Mouse (Mus musculus): Measurements from ENCODE around the gene Gusb. TPM values are rescaled to one million over a fixed set of nuclear protein-coding genes. Genes with fewer than 3 reads are reported as not detected.

Gusb gene
- polyA plus RNA-seq, 1 experiment from 2014 or later = 43.0 TPM

DNA sequence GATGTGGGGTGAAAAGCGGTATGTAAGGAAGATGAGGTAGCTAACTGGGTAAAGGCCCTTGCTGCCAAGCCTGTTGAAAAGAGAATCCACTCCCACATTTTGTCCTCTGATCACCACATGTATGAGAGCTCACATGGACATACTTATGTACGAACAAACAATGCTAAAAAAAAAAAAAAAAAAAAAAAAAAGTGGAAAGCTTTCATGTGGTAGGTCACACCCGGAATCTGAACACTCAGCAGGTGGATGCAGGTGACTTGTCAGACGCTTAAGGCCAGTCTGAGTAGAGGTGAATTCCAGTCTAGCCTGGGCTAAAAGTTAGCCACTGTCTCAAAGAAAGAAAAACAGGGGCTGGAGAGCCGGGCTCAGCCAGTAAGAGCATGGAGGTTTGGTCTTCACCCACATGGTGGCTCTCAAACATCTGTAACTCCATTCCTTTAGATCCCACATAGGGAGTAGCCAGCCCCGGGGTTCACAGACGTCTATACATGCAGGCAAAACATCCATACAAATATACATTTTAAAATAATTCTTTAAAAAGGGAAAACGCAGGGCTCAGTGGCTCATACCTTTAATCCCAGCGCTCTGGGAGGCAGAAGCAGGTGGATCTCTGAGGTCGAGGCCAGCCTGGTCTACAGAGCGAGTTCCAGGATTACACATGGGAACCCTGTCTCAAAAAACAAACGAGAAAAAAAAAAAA, 20.4 kb upstream of the Gusb start:
- WGBS = 44% methylated on average over 12 of the region's 12 CpGs
- H3K27me3 ChIP-seq = peaks cover 4% of the 10 kb centered on the region; the same call in 1 of the 2 replicates
- H3K9ac ChIP-seq (replicated peaks) = 0 out of 2 replicates have a peak overlapping the region, but pooled peaks have one; percentile 37
- peaks cover 3% of the 10 kb centered on the region; the same call in 1 of the 2 replicates for H3K36me3 ChIP-seq
- H3K9me3 ChIP-seq = no peaks in the 10 kb centered on the region
- H3K4me1 ChIP-seq (replicated peaks) = peaks cover 14% of the 10 kb centered on the region; the same call in 1 of the 2 replicates
- peak overlapping the region; percentile 73 for H3K4me2 ChIP-seq
- ATAC-seq (ENCODE audit: insufficient number of reproducible peaks, insufficient read depth, low FRiP score, low TSS enrichment, low read depth) = no peak
- H3K27ac ChIP-seq = no peak overlapping the region
- H3K4me3 ChIP-seq (replicated peaks) = peak overlapping the region; percentile 49

DNA sequence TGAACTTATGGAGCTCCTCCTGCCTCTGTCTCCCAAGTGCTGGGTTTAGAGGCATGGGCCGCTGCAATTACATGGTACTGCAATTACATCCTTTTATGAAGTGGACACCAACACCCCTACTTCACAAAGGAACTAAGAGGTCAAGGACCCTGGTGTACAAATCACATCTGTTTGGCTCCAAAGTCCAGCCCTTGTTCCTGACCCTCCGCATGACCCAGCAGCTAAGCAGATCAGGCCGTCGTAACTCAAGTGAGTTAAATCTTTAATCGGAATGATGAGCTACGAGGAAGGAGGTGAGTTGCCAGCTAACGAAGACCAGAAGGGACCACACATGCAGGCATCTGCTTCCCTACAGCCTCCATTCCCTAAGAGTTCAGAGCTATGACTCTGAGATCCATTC, 19.5 kb upstream of the Gusb start:
- no peak overlapping the region for H3K4me3 ChIP-seq (replicated peaks)
- peaks cover 9% of the 10 kb centered on the region; the same call in 1 of the 2 replicates for H3K36me3 ChIP-seq
- no peak overlapping the region for H3K4me2 ChIP-seq
- 0 out of 2 replicates have a peak overlapping the region, but pooled peaks have one; percentile 9 for H3K9ac ChIP-seq (replicated peaks)
- H3K9me3 ChIP-seq = no peaks in the 10 kb centered on the region
- H3K27ac ChIP-seq = no peak overlapping the region
- peaks cover 4% of the 10 kb centered on the region; the same call in 1 of the 2 replicates for H3K27me3 ChIP-seq
- 28% methylated on average over 7 of the region's 7 CpGs for WGBS
- peaks cover 14% of the 10 kb centered on the region; the same call in 1 of the 2 replicates for H3K4me1 ChIP-seq (replicated peaks)
- no peak for ATAC-seq (ENCODE audit: insufficient number of reproducible peaks, insufficient read depth, low FRiP score, low TSS enrichment, low read depth)

DNA sequence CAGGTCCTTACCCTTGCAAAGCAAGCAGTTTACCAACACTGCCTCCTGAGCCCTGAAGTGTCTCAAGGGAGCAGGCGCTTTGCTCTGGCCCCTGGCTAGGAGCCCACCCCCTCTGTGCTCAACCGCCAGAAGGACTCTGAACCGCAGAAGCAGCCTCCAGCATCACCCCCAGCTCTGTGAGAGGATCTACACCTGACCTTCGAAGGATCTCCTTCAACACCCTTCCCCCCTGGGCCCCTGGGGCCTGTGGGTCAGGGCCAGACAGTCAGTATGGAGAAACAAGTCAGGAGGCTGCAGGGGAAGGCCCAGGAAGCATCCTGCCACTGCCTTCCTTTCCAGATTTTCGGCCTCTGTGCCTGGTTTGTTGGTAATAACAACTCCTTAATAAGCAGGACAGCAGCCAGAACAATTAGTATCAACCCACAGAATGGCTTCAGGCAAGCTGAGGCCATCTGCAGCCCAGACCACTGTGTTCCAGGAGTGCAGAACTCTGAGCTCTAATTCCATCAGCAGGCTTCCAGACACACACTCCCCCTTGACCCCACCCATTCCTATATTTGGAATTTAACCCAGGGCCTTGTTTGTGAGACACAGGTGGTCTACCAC, 18.6 kb upstream of the Gusb start:
- Histone ChIP-seq H3K4me3 (replicated peaks) (no peak overlapping the region), H3K36me3 (peaks cover 11% of the 10 kb centered on the region; the same call in 1 of the 2 replicates), H3K4me1 (replicated peaks) (peaks cover 14% of the 10 kb centered on the region; the same call in 1 of the 2 replicates), H3K9me3 (no peaks in the 10 kb centered on the region), H3K27me3 (no peaks in the 10 kb centered on the region), H3K9ac (replicated peaks) (peak overlapping the region; percentile 40), H3K27ac (peak overlapping the region; percentile 66), H3K4me2 (no peak overlapping the region)
- ATAC-seq (ENCODE audit: insufficient number of reproducible peaks, insufficient read depth, low FRiP score, low TSS enrichment, low read depth) = no peak
- 32% methylated on average over 5 of the region's 5 CpGs for WGBS

DNA sequence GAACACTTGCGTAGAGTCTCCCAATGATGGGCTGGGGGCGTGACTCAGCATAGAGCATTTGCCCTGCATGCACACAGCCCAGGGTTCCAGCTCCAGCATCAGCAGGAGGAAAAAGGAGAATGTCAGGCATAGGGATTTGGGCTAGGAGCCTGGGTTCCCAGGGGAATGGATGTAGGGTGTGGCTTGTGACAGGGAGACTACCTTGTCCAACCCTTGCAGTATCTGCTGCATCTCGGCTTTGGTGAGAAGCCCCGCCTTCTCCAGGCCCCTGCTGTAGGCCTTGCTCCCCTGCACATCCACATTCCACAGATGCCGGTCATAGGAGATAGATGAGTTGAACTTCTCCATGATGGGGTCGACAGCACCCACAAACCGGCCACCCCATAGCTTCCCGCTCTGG, 16.6 kb upstream of the Gusb start:
- 76% methylated on average over 8 of the region's 8 CpGs for WGBS
- Histone ChIP-seq H3K36me3 (peaks cover 31% of the 10 kb centered on the region), H3K4me1 (replicated peaks) (peaks cover 13% of the 10 kb centered on the region; the same call in 1 of the 2 replicates), H3K4me3 (replicated peaks) (no peak overlapping the region), H3K27ac (no peak overlapping the region), H3K9ac (replicated peaks) (no peak overlapping the region), H3K9me3 (0 out of 2 replicates have a peak, but pooled peaks cover 3% of the 10 kb centered on the region), H3K4me2 (no peak overlapping the region), H3K27me3 (no peaks in the 10 kb centered on the region)
- no peak for ATAC-seq (ENCODE audit: insufficient number of reproducible peaks, insufficient read depth, low FRiP score, low TSS enrichment, low read depth)

DNA sequence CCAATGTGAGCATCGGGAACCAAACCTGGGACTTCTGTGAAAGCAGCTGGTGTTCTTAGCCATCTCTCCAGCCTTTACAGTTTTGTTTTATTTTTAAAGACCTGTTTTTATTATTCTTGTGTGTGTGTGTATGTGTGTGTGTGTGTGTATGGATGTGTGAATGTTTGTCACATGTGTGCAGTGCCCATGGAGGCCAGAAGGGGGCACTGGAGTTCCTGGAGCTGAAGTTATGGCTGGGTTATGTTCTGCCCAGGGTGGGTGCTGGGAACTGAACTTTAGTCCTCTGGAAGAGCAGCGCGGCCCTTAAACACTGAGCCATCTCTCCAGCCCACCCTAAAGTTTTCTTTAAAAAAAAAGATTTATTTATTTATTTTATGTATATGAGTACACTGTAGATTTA, 12.3 kb upstream of the Gusb start:
- no peak for ATAC-seq (ENCODE audit: insufficient number of reproducible peaks, insufficient read depth, low FRiP score, low TSS enrichment, low read depth)
- no peak overlapping the region for H3K4me3 ChIP-seq (replicated peaks)
- no peak overlapping the region for H3K4me2 ChIP-seq
- H3K27me3 ChIP-seq = no peaks in the 10 kb centered on the region
- H3K9me3 ChIP-seq = peaks cover 16% of the 10 kb centered on the region; the same call in 1 of the 2 replicates
- no peaks in the 10 kb centered on the region for H3K4me1 ChIP-seq (replicated peaks)
- WGBS = 97% methylated on average over 3 of the region's 3 CpGs
- no peak overlapping the region for H3K27ac ChIP-seq
- no peak overlapping the region for H3K9ac ChIP-seq (replicated peaks)
- H3K36me3 ChIP-seq = peaks cover 57% of the 10 kb centered on the region

DNA sequence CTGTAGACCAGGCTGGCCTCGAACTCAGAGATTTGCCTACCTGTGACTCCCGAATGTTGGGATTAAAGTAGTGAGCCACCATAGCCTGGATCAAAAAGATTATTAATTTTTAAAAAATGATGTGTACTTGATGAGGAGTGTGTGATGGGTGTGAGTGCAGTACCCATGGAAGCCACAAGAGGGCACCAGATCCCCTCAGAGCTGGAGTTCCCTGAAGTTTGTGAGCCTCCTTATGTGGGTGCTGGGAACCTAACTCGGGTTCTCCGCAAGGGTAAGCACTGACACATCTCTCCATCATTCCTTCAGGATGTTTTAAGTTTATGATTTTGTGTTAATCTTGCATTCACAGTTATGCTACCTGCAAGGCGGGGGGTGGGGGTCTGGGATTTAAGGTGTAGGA, 8.1 kb upstream of the Gusb start:
- no peaks in the 10 kb centered on the region for H3K27me3 ChIP-seq
- ATAC-seq (ENCODE audit: insufficient number of reproducible peaks, insufficient read depth, low FRiP score, low TSS enrichment, low read depth) = no peak
- WGBS = 94% methylated on average over 5 of the region's 5 CpGs

DNA sequence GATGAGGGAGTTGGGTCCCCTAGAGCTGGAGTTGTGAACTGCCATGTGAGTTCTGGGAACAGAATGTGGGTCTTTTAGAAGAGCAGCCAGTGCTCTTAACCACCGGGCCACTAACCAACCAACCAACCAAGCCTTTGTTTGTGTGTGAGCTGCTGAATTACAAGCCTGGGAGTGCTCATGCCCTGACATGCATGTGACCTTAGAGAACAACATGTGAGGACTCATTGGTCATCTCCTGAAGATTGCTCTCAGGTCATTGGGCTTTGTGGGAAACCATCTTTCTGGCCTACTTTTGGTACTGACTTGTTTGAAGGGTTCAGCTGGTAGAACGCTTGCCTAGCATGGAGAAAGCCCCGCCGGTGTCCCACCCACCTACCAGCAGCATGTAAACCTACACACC, 6.9 kb upstream of the Gusb start:
- H3K4me1 ChIP-seq (replicated peaks) = no peaks in the 10 kb centered on the region
- H3K36me3 ChIP-seq = peaks cover 29% of the 10 kb centered on the region
- H3K27ac ChIP-seq = no peak overlapping the region
- H3K9ac ChIP-seq (replicated peaks) = no peak overlapping the region
- no peaks in the 10 kb centered on the region for H3K27me3 ChIP-seq
- peaks cover 19% of the 10 kb centered on the region; the same call in 1 of the 2 replicates for H3K9me3 ChIP-seq
- H3K4me2 ChIP-seq = no peak overlapping the region
- no peak overlapping the region for H3K4me3 ChIP-seq (replicated peaks)
- no peak for ATAC-seq (ENCODE audit: insufficient number of reproducible peaks, insufficient read depth, low FRiP score, low TSS enrichment, low read depth)
- WGBS = 96% methylated on average over 4 of the region's 4 CpGs

More for the DNA sequence above, 8.1 kb upstream of the Gusb start:
- H3K9me3 ChIP-seq = peaks cover 16% of the 10 kb centered on the region; the same call in 1 of the 2 replicates
- H3K27ac ChIP-seq = no peak overlapping the region
- no peak overlapping the region for H3K9ac ChIP-seq (replicated peaks)
- H3K4me1 ChIP-seq (replicated peaks) = no peaks in the 10 kb centered on the region
- H3K4me2 ChIP-seq = no peak overlapping the region
- H3K36me3 ChIP-seq = peaks cover 41% of the 10 kb centered on the region
- no peak overlapping the region for H3K4me3 ChIP-seq (replicated peaks)

DNA sequence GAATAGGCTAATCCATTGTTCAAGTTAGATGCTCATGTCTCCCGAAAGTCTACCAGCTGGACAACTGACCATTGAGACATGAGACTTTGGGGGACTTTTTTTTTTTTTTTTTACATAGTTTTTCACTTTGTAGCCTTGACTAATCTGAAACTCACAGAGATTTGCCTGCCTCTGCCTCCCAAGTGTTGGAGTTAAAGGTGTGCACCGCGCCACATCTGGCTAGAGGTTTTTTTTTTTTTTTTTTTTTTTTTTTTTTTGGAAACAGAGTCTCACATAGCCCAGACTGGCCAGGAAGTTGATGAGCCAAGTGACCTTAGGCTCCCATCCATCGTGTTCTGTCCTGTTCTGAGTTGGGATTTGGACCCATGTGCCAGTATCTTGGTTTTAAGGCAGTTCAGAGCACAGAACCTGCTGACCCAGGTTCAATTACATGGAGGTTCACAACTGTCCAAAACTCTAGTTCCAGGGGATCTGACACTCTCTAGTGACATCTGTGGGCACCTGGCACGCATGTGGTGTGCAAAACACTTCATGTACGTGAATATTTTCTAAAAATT, 5.3 kb upstream of the Gusb start:
- ATAC-seq (ENCODE audit: insufficient number of reproducible peaks, insufficient read depth, low FRiP score, low TSS enrichment, low read depth) = no peak
- Histone ChIP-seq H3K36me3 (peaks cover 18% of the 10 kb centered on the region), H3K4me1 (replicated peaks) (peaks cover 2% of the 10 kb centered on the region; the same call in 1 of the 2 replicates), H3K4me3 (replicated peaks) (no peak overlapping the region), H3K9me3 (peaks cover 27% of the 10 kb centered on the region; the same call in 1 of the 2 replicates), H3K27me3 (no peaks in the 10 kb centered on the region), H3K4me2 (no peak overlapping the region), H3K9ac (replicated peaks) (no peak overlapping the region), H3K27ac (no peak overlapping the region)
- WGBS = 77% methylated on average over 6 of the region's 6 CpGs

DNA sequence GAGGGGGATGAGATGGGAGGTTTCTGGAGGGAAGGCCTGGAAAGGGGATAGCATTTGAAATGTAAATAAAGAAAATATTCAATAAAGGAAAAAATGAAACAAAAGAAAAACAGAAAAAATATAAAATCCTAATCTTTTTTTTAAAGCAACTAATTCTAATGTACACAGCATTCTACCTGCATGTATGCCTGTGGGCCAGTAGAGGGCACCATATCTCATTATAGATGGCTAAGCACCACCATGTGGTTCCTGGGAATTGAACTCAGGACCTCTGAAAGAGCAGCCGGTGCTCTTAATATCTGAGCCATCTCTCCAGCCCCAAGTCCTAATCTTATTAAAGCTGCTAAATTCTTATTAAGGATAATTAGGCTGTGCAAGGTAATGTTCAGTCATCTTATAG, 4.5 kb upstream of the Gusb start:
- 95% methylated on average over 1 of the region's 1 CpGs for WGBS
- Histone ChIP-seq H3K9ac (replicated peaks) (no peak overlapping the region), H3K36me3 (peaks cover 17% of the 10 kb centered on the region), H3K4me2 (no peak overlapping the region), H3K4me1 (replicated peaks) (peaks cover 6% of the 10 kb centered on the region; the same call in 1 of the 2 replicates), H3K9me3 (peaks cover 27% of the 10 kb centered on the region; the same call in 1 of the 2 replicates), H3K27ac (no peak overlapping the region), H3K27me3 (no peaks in the 10 kb centered on the region), H3K4me3 (replicated peaks) (no peak overlapping the region)
- no peak for ATAC-seq (ENCODE audit: insufficient number of reproducible peaks, insufficient read depth, low FRiP score, low TSS enrichment, low read depth)

DNA sequence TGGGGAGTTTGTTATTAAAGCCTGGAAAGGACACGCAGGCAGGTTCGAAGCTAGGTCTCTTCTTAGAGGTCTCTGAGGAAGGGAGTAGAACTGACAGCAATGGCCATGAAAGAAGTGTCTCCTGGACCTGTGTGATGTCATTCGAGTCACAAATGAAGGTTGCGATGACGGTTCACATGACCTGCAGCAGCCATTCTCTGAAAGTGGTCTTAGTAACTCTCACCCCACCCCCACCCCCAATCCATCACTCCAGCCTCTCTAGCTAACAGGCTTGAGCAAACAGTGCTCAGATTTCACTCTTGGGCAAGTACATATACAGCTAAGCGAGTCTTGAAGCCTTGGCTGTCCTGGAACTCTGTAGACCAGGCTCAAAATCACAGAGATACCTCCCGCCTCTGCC, 380 bp upstream of the Gusb start:
- 52% methylated on average over 7 of the region's 7 CpGs for WGBS
- no peak for ATAC-seq (ENCODE audit: insufficient number of reproducible peaks, insufficient read depth, low FRiP score, low TSS enrichment, low read depth)
- peak overlapping the region; percentile 67 for H3K4me3 ChIP-seq (replicated peaks)

More for the DNA sequence above, 380 bp upstream of the Gusb start:
- Histone ChIP-seq H3K4me2 (peak overlapping the region; percentile 72), H3K4me1 (replicated peaks) (peaks cover 19% of the 10 kb centered on the region), H3K9ac (replicated peaks) (peak overlapping the region; percentile 69; the same call in 1 of the 2 replicates), H3K27ac (peak overlapping the region; percentile 83), H3K9me3 (peaks cover 15% of the 10 kb centered on the region; the same call in 1 of the 2 replicates), H3K36me3 (peaks cover 10% of the 10 kb centered on the region; the same call in 1 of the 2 replicates), H3K27me3 (no peaks in the 10 kb centered on the region)

Data from limb, embryonic 12.5 days (tissue).